ENCODE assay signal across 17 mouse cellular contexts in the genomic region with DNA sequence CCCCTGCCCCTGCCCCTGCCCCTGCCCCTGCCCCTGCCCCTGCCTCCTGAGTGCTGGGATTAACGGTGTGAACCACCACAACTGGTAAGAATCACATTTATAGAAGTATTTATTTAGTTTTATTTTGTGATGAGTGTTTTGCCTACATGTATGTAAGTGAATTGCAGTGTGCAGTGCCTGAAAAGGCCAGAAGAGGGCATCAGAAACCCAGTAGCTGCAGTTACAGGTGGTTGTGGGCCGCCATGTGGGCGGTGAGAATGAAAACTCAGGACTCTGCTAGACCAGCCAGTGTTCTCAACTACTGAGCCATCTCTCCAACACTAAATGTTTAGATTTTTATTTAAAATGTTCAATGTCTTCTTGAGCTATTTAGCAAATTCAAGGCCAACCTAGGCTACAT. TPM values are rescaled to one million over a fixed set of nuclear protein-coding genes. Genes with fewer than 3 reads are reported as not detected.
A peak's percentile ranks its signal among the peaks of the same experiment; 100 is the strongest.
DNase-seq lines count a peak whose midpoint lies in the region; ATAC-seq and TF ChIP-seq lines count a peak whose summit lies in the region.
"Had no signal": no experiment of that assay in that cellular context is flagged by ENCODE, and none has a peak within 500 bp of the region (broad histone marks: within the 10 kb centered on the region; RNA-seq: fewer than 3 reads in every experiment).

No protein-coding gene starts in this region.

- peak; percentile 33 for TF ChIP-seq CTCF in intestine, postnatal 0 days (IDR thresholded peaks at IDR 0.05; ENCODE audit: low read depth)
- TF ChIP-seq CTCF in small intestine, adult 2 months (IDR thresholded peaks at IDR 0.05; ENCODE audit: extremely low read depth, insufficient read length, insufficient replicate concordance, low read depth, low read length), result peak; percentile 15; the same call in 1 of the 2 replicates

- H3K9ac ChIP-seq in intestine, postnatal 0 days (ENCODE audit: low read depth, low read length), result no peak overlapping the region
- no peak overlapping the region for H3K9ac ChIP-seq in intestine, embryonic 16.5 days (ENCODE audit: low read depth, low read length)
- H3K9ac ChIP-seq in forebrain, embryonic 16.5 days (replicated peaks; ENCODE audit: low read depth, low read length), result no peak overlapping the region
- H3K9ac ChIP-seq: embryonic facial prominence, embryonic 12.5 days; heart, embryonic 15.5 days; hindbrain, embryonic 14.5 days; limb, embryonic 13.5 days; midbrain, embryonic 12.5 days; neural tube, embryonic 12.5 days had no signal

- no peak overlapping the region for H3K27ac ChIP-seq in intestine, postnatal 0 days (ENCODE audit: low read depth, low read length)
- H3K27ac ChIP-seq in intestine, embryonic 16.5 days (ENCODE audit: low read length), result no peak overlapping the region
- no peak overlapping the region for H3K27ac ChIP-seq in small intestine, adult 2 months (ENCODE audit: insufficient read depth, low read depth, low read length)
- no peak overlapping the region for H3K27ac ChIP-seq in forebrain, embryonic 10.5 days
- no peak overlapping the region for H3K27ac ChIP-seq in forebrain, embryonic 16.5 days (ENCODE audit: low read length)
- H3K27ac ChIP-seq: embryonic facial prominence, embryonic 12.5 days; heart, embryonic 15.5 days; hindbrain, embryonic 14.5 days; limb, embryonic 13.5 days; midbrain, embryonic 12.5 days; neural tube, embryonic 12.5 days had no signal

- no peak overlapping the region for H3K4me3 ChIP-seq in intestine, postnatal 0 days (ENCODE audit: low read depth, low read length)
- H3K4me3 ChIP-seq in intestine, embryonic 16.5 days (ENCODE audit: low read length), result no peak overlapping the region
- no peak overlapping the region for H3K4me3 ChIP-seq in small intestine, adult 2 months (ENCODE audit: low read depth, low read length)
- no peak overlapping the region for H3K4me3 ChIP-seq in forebrain, embryonic 10.5 days
- H3K4me3 ChIP-seq in forebrain, embryonic 16.5 days (replicated peaks; ENCODE audit: low read length), result no peak overlapping the region
- H3K4me3 ChIP-seq: embryonic facial prominence, embryonic 12.5 days; heart, embryonic 15.5 days; limb, embryonic 13.5 days; midbrain, embryonic 12.5 days; neural tube, embryonic 12.5 days had no signal

- no peak for TF ChIP-seq POLR2A in small intestine, adult 2 months (IDR thresholded peaks at IDR 0.05; ENCODE audit: low read depth, low read length)

- ATAC-seq in intestine, postnatal 0 days, result no peak
- no peak for ATAC-seq in intestine, embryonic 16.5 days
- ATAC-seq in forebrain, embryonic 16.5 days, result no peak

- H3K4me1 ChIP-seq in intestine, postnatal 0 days (replicated peaks; ENCODE audit: control insufficient read depth, insufficient read depth, low read length), result no peaks in the 10 kb centered on the region
- H3K4me1 ChIP-seq in intestine, embryonic 16.5 days (ENCODE audit: control insufficient read depth, insufficient read depth, low read length), result peaks cover 9% of the 10 kb centered on the region
- 0 out of 2 replicates have a peak, but pooled peaks cover 2% of the 10 kb centered on the region for H3K4me1 ChIP-seq in small intestine, adult 2 months (ENCODE audit: control insufficient read depth, insufficient read depth, insufficient read length, low read length)
- no peaks in the 10 kb centered on the region for H3K4me1 ChIP-seq in forebrain, embryonic 10.5 days
- no peaks in the 10 kb centered on the region for H3K4me1 ChIP-seq in forebrain, embryonic 16.5 days (replicated peaks; ENCODE audit: control insufficient read depth, insufficient read depth, low read length)
- H3K4me1 ChIP-seq: embryonic facial prominence, embryonic 12.5 days; limb, embryonic 13.5 days; midbrain, embryonic 12.5 days; neural tube, embryonic 12.5 days had no signal

- no peaks in the 10 kb centered on the region for H3K27me3 ChIP-seq in intestine, postnatal 0 days (replicated peaks; ENCODE audit: control insufficient read depth, insufficient read depth, low read length)
- H3K27me3 ChIP-seq in intestine, embryonic 16.5 days (replicated peaks; ENCODE audit: control insufficient read depth, insufficient read depth, low read length), result no peaks in the 10 kb centered on the region
- no peaks in the 10 kb centered on the region for H3K27me3 ChIP-seq in small intestine, adult 2 months (ENCODE audit: control insufficient read depth, insufficient read depth, low read length)
- H3K27me3 ChIP-seq in forebrain, embryonic 10.5 days (ENCODE audit: poor library complexity, severe bottlenecking), result no peaks in the 10 kb centered on the region
- no peaks in the 10 kb centered on the region for H3K27me3 ChIP-seq in forebrain, embryonic 16.5 days (replicated peaks; ENCODE audit: control insufficient read depth, insufficient read depth, low read length)
- H3K27me3 ChIP-seq: embryonic facial prominence, embryonic 12.5 days; heart, embryonic 15.5 days; limb, embryonic 13.5 days; midbrain, embryonic 12.5 days; neural tube, embryonic 12.5 days had no signal

- no peaks in the 10 kb centered on the region for H3K36me3 ChIP-seq in intestine, postnatal 0 days (ENCODE audit: control insufficient read depth, insufficient read depth)
- H3K36me3 ChIP-seq in intestine, embryonic 16.5 days (ENCODE audit: control insufficient read depth, insufficient read depth, low read length), result no peaks in the 10 kb centered on the region
- H3K36me3 ChIP-seq in small intestine, adult 2 months (ENCODE audit: control insufficient read depth, insufficient read depth, low read length), result no peaks in the 10 kb centered on the region
- H3K36me3 ChIP-seq in forebrain, embryonic 10.5 days (replicated peaks), result no peaks in the 10 kb centered on the region
- H3K36me3 ChIP-seq in forebrain, embryonic 16.5 days (ENCODE audit: control insufficient read depth, insufficient read depth), result no peaks in the 10 kb centered on the region
- H3K36me3 ChIP-seq: embryonic facial prominence, embryonic 12.5 days; G1E; heart, embryonic 15.5 days; limb, embryonic 13.5 days; midbrain, embryonic 12.5 days; neural tube, embryonic 12.5 days had no signal

- H3K9me3 ChIP-seq in intestine, postnatal 0 days (ENCODE audit: control insufficient read depth), result no peaks in the 10 kb centered on the region
- no peaks in the 10 kb centered on the region for H3K9me3 ChIP-seq in intestine, embryonic 16.5 days (ENCODE audit: control insufficient read depth, low read length)
- H3K9me3 ChIP-seq in forebrain, embryonic 10.5 days, result no peaks in the 10 kb centered on the region; the same call in 1 of the 2 replicates
- no peaks in the 10 kb centered on the region for H3K9me3 ChIP-seq in forebrain, embryonic 16.5 days (ENCODE audit: control insufficient read depth, low read length)
- H3K9me3 ChIP-seq: embryonic facial prominence, embryonic 12.5 days; G1E; heart, embryonic 15.5 days; limb, embryonic 13.5 days; midbrain, embryonic 12.5 days; neural tube, embryonic 12.5 days had no signal

- DNase-seq in retina, embryonic 14.5 days (ENCODE audit: low spot score), result peak; percentile 15
- DNase-seq in retina, postnatal 1 day, result no peak
- DNase-seq in ES-CJ7 (ENCODE audit: low read depth, low spot score), result peak; percentile 64
- no peak for DNase-seq in forebrain, embryonic 10.5 days (ENCODE audit: extremely low spot score, low spot score)
- DNase-seq: gastrocnemius, postnatal 10 days; thymus, adult 18-20 months had no signal

- no peak overlapping the region for H3K4me2 ChIP-seq in intestine, postnatal 0 days (replicated peaks; ENCODE audit: low read depth)
- H3K4me2 ChIP-seq in intestine, embryonic 16.5 days (ENCODE audit: low read depth, low read length), result no peak overlapping the region
- H3K4me2 ChIP-seq in forebrain, embryonic 16.5 days (ENCODE audit: low read length), result no peak overlapping the region
- H3K4me2 ChIP-seq: embryonic facial prominence, embryonic 12.5 days; heart, embryonic 15.5 days; hindbrain, embryonic 14.5 days; limb, embryonic 13.5 days; midbrain, embryonic 12.5 days; neural tube, embryonic 12.5 days had no signal

- 88% methylated on average over 3 of the region's 3 CpGs for WGBS in intestine, postnatal 0 days
- WGBS in intestine, embryonic 16.5 days, result 95% methylated on average over 3 of the region's 3 CpGs
- 92% methylated on average over 3 of the region's 3 CpGs for WGBS in small intestine, adult 2 months
- WGBS in forebrain, embryonic 10.5 days, result 92% methylated on average over 3 of the region's 3 CpGs
- WGBS in forebrain, embryonic 16.5 days, result 84% methylated on average over 3 of the region's 3 CpGs

RNA-seq across cellular contexts. Expression of gene Ypel5, which starts 39.7 kb away (rescaled TPM):
- polyA plus RNA-seq in intestine, postnatal 0 days (2015; fragmentation: Nextera tagmentation; extraction: Ambion mirVana), result 95.3 and 96.8 TPM in 2 replicates
- polyA plus RNA-seq in intestine, embryonic 16.5 days (2015; fragmentation: Nextera tagmentation; extraction: Ambion mirVana), result 37.4 and 43.2 TPM in 2 replicates
- polyA plus RNA-seq in small intestine, adult 2 months (2012; rRNA removed), result 2.4 and 7.4 TPM in 2 replicates
- 20.4 and 23.2 TPM in 2 replicates for polyA plus RNA-seq in forebrain, embryonic 10.5 days (2016; fragmentation: Nextera tagmentation; extraction: Ambion mirVana)
- polyA plus RNA-seq in forebrain, embryonic 16.5 days (2015; fragmentation: Nextera tagmentation; extraction: Ambion mirVana), result 116 and 123 TPM in 2 replicates

Comparison
In these comparisons a context has a peak if more than half of its experiments do, and no peak if none do; other contexts are left out.
1. DNase-seq: peak in retina, embryonic 14.5 days (single experiment) and ES-CJ7 (single experiment); none in retina, postnatal 1 day (single experiment) and forebrain, embryonic 10.5 days (single experiment).